Mouse (Mus musculus): ENCODE measurements at regions not wholly inside any gene's neighbourhood (a gene's known extent, or its start where the extent isn't known, plus 50 kb on each side); places are given as distances from the start of the nearest gene placed in this dataset.

- Histone ChIP-seq H3K4me1 (ENCODE audit: control insufficient read depth, insufficient read depth, low read length) (no peaks in the 10 kb centered on the region), H3K9me3 (ENCODE audit: control insufficient read depth, low read length) (no peaks in the 10 kb centered on the region), H3K27me3 (ENCODE audit: control insufficient read depth, insufficient read depth, low read length) (no peaks in the 10 kb centered on the region), H3K36me3 (ENCODE audit: control insufficient read depth, insufficient read depth, low read length) (no peaks in the 10 kb centered on the region), H3K9ac (replicated peaks; ENCODE audit: low read length) (no peak overlapping the region), H3K4me3 (replicated peaks; ENCODE audit: low read depth, low read length) (no peak overlapping the region), H3K27ac (replicated peaks; ENCODE audit: low read depth, low read length) (no peak overlapping the region), H3K4me2 (ENCODE audit: low read length) (no peak overlapping the region)
- no peak for DNase-seq
- ATAC-seq (ENCODE audit: low FRiP score, low TSS enrichment), result no peak
- 93% methylated on average over 4 of the region's 4 CpGs for WGBS
These were observed 208.3 kb upstream of the Dio2 start for GRCm38 (mm10) chr12:90946528-90946918.

GRCm38 (mm10) chr12:90945743-90946527 is 207.7 kb upstream of the Dio2 start:
- WGBS, result 72% methylated on average over 6 of the region's 6 CpGs
- no peak for ATAC-seq (ENCODE audit: low FRiP score, low TSS enrichment)

GRCm38 (mm10) chr12:90932684-90933083 is 194.4 kb upstream of the Dio2 start:
- no peak for ATAC-seq (ENCODE audit: low FRiP score, low TSS enrichment)
- no peak overlapping the region for H3K9ac ChIP-seq (replicated peaks; ENCODE audit: low read length)
- H3K36me3 ChIP-seq (ENCODE audit: control insufficient read depth, insufficient read depth, low read length), result no peaks in the 10 kb centered on the region
- H3K9me3 ChIP-seq (ENCODE audit: control insufficient read depth, low read length), result no peaks in the 10 kb centered on the region
- no peaks in the 10 kb centered on the region for H3K4me1 ChIP-seq (ENCODE audit: control insufficient read depth, insufficient read depth, low read length)
- H3K27me3 ChIP-seq (ENCODE audit: control insufficient read depth, insufficient read depth, low read length), result no peaks in the 10 kb centered on the region
- no peak for DNase-seq
- H3K4me3 ChIP-seq (replicated peaks; ENCODE audit: low read depth, low read length), result no peak overlapping the region
- 91% methylated on average over 8 of the region's 8 CpGs for WGBS
- no peak overlapping the region for H3K27ac ChIP-seq (replicated peaks; ENCODE audit: low read depth, low read length)
- H3K4me2 ChIP-seq (ENCODE audit: low read length), result no peak overlapping the region

More at GRCm38 (mm10) chr12:90945743-90946527, 207.7 kb upstream of the Dio2 start:
- no peak overlapping the region for H3K9ac ChIP-seq (replicated peaks; ENCODE audit: low read length)
- H3K4me1 ChIP-seq (ENCODE audit: control insufficient read depth, insufficient read depth, low read length), result no peaks in the 10 kb centered on the region
- H3K36me3 ChIP-seq (ENCODE audit: control insufficient read depth, insufficient read depth, low read length), result no peaks in the 10 kb centered on the region
- no peak overlapping the region for H3K4me3 ChIP-seq (replicated peaks; ENCODE audit: low read depth, low read length)
- DNase-seq, result no peak
- H3K4me2 ChIP-seq (ENCODE audit: low read length), result no peak overlapping the region
- H3K9me3 ChIP-seq (ENCODE audit: control insufficient read depth, low read length), result no peaks in the 10 kb centered on the region
- H3K27ac ChIP-seq (replicated peaks; ENCODE audit: low read depth, low read length), result no peak overlapping the region
- H3K27me3 ChIP-seq (ENCODE audit: control insufficient read depth, insufficient read depth, low read length), result no peaks in the 10 kb centered on the region

- no peak overlapping the region for H3K27ac ChIP-seq (replicated peaks; ENCODE audit: low read depth, low read length)
- ATAC-seq (ENCODE audit: low FRiP score, low TSS enrichment), result no peak
- no peaks in the 10 kb centered on the region for H3K36me3 ChIP-seq (ENCODE audit: control insufficient read depth, insufficient read depth, low read length)
- H3K4me1 ChIP-seq (ENCODE audit: control insufficient read depth, insufficient read depth, low read length), result no peaks in the 10 kb centered on the region
- H3K27me3 ChIP-seq (ENCODE audit: control insufficient read depth, insufficient read depth, low read length), result no peaks in the 10 kb centered on the region
- 94% methylated on average over 5 of the region's 5 CpGs for WGBS
- no peak overlapping the region for H3K9ac ChIP-seq (replicated peaks; ENCODE audit: low read length)
- H3K9me3 ChIP-seq (ENCODE audit: control insufficient read depth, low read length), result no peaks in the 10 kb centered on the region
- no peak for DNase-seq
- H3K4me2 ChIP-seq (ENCODE audit: low read length), result no peak overlapping the region
- no peak overlapping the region for H3K4me3 ChIP-seq (replicated peaks; ENCODE audit: low read depth, low read length)
These were observed 194.0 kb upstream of the Dio2 start for GRCm38 (mm10) chr12:90932201-90932600.

GRCm38 (mm10) chr12:90930091-90930715 is 192.0 kb upstream of the Dio2 start:
- Histone ChIP-seq H3K4me2 (ENCODE audit: low read length) (no peak overlapping the region), H3K4me3 (replicated peaks; ENCODE audit: low read depth, low read length) (no peak overlapping the region), H3K36me3 (ENCODE audit: control insufficient read depth, insufficient read depth, low read length) (no peaks in the 10 kb centered on the region), H3K27ac (replicated peaks; ENCODE audit: low read depth, low read length) (no peak overlapping the region), H3K4me1 (ENCODE audit: control insufficient read depth, insufficient read depth, low read length) (no peaks in the 10 kb centered on the region), H3K9me3 (ENCODE audit: control insufficient read depth, low read length) (no peaks in the 10 kb centered on the region), H3K9ac (replicated peaks; ENCODE audit: low read length) (no peak overlapping the region), H3K27me3 (ENCODE audit: control insufficient read depth, insufficient read depth, low read length) (no peaks in the 10 kb centered on the region)
- no peak for DNase-seq
- 85% methylated on average over 6 of the region's 6 CpGs for WGBS
- no peak for ATAC-seq (ENCODE audit: low FRiP score, low TSS enrichment)

- no peaks in the 10 kb centered on the region for H3K4me1 ChIP-seq (ENCODE audit: control insufficient read depth, insufficient read depth, low read length)
- no peak overlapping the region for H3K4me2 ChIP-seq (ENCODE audit: low read length)
- no peak overlapping the region for H3K9ac ChIP-seq (replicated peaks; ENCODE audit: low read length)
- no peak for DNase-seq
- H3K4me3 ChIP-seq (replicated peaks; ENCODE audit: low read depth, low read length), result no peak overlapping the region
- H3K36me3 ChIP-seq (ENCODE audit: control insufficient read depth, insufficient read depth, low read length), result no peaks in the 10 kb centered on the region
- 83% methylated on average over 2 of the region's 2 CpGs for WGBS
- no peak for ATAC-seq (ENCODE audit: low FRiP score, low TSS enrichment)
- H3K27ac ChIP-seq (replicated peaks; ENCODE audit: low read depth, low read length), result no peak overlapping the region
- H3K27me3 ChIP-seq (ENCODE audit: control insufficient read depth, insufficient read depth, low read length), result no peaks in the 10 kb centered on the region
- H3K9me3 ChIP-seq (ENCODE audit: control insufficient read depth, low read length), result no peaks in the 10 kb centered on the region
These were observed 185.4 kb upstream of the Dio2 start for GRCm38 (mm10) chr12:90923603-90924002.

GRCm38 (mm10) chr12:90923148-90923547 is 184.9 kb upstream of the Dio2 start:
- WGBS, result 88% methylated on average over 3 of the region's 3 CpGs
- H3K9me3 ChIP-seq (ENCODE audit: control insufficient read depth, low read length), result no peaks in the 10 kb centered on the region
- no peak overlapping the region for H3K4me3 ChIP-seq (replicated peaks; ENCODE audit: low read depth, low read length)
- no peak overlapping the region for H3K9ac ChIP-seq (replicated peaks; ENCODE audit: low read length)
- no peak overlapping the region for H3K4me2 ChIP-seq (ENCODE audit: low read length)
- no peaks in the 10 kb centered on the region for H3K36me3 ChIP-seq (ENCODE audit: control insufficient read depth, insufficient read depth, low read length)
- DNase-seq, result no peak
- no peak for ATAC-seq (ENCODE audit: low FRiP score, low TSS enrichment)
- no peaks in the 10 kb centered on the region for H3K4me1 ChIP-seq (ENCODE audit: control insufficient read depth, insufficient read depth, low read length)
- H3K27ac ChIP-seq (replicated peaks; ENCODE audit: low read depth, low read length), result no peak overlapping the region
- no peaks in the 10 kb centered on the region for H3K27me3 ChIP-seq (ENCODE audit: control insufficient read depth, insufficient read depth, low read length)

GRCm38 (mm10) chr12:90921227-90921626 is 183.0 kb upstream of the Dio2 start:
- Histone ChIP-seq H3K27me3 (ENCODE audit: control insufficient read depth, insufficient read depth, low read length) (no peaks in the 10 kb centered on the region), H3K27ac (replicated peaks; ENCODE audit: low read depth, low read length) (no peak overlapping the region), H3K9ac (replicated peaks; ENCODE audit: low read length) (no peak overlapping the region), H3K4me3 (replicated peaks; ENCODE audit: low read depth, low read length) (no peak overlapping the region), H3K36me3 (ENCODE audit: control insufficient read depth, insufficient read depth, low read length) (no peaks in the 10 kb centered on the region), H3K4me2 (ENCODE audit: low read length) (no peak overlapping the region), H3K4me1 (ENCODE audit: control insufficient read depth, insufficient read depth, low read length) (no peaks in the 10 kb centered on the region), H3K9me3 (ENCODE audit: control insufficient read depth, low read length) (no peaks in the 10 kb centered on the region)
- 88% methylated on average over 4 of the region's 4 CpGs for WGBS
- ATAC-seq (ENCODE audit: low FRiP score, low TSS enrichment) (no peak), DNase-seq (no peak)
